Mouse (Mus musculus) CH12.LX (cell line): ENCODE results near the gene Txnip. TPM values are rescaled to one million over a fixed set of nuclear protein-coding genes. Genes with fewer than 3 reads are reported as not detected.

ENCODE experiments used
- DNase-seq: peaks from one replicate; pipeline ENCODE4 v3.0.0-alpha.2; 2013; ENCODE audit errors: extremely low read depth
- H3K27ac ChIP-seq: 2 replicates; pipeline ENCODE4 v1.5.1; 2012; ENCODE audit warnings: low read depth, mild to moderate bottlenecking, control low read depth, moderate library complexity; ENCODE audit not compliant: insufficient read depth
- H3K27me3 ChIP-seq: replicated peaks from 2 replicates; pipeline ENCODE3; 2012; ENCODE audit warnings: inconsistent platforms
- H3K36me3 ChIP-seq, 2 experiments: replicated peaks in 1 of 2; 2 replicates each; pipeline versions ENCODE3 to v1.6.1; 2012; ENCODE audit warnings: inconsistent platforms in 1 of 2, low read length in 1 of 2, mild to moderate bottlenecking in 1 of 2, mixed read lengths in 1 of 2, moderate library complexity in 1 of 2; ENCODE audit not compliant: control insufficient read depth in 1 of 2, insufficient read depth in 1 of 2
- H3K4me1 ChIP-seq, 2 experiments: 2 replicates each; pipeline ENCODE4 v1.6.1; 2012; ENCODE audit warnings: inconsistent platforms in 1 of 2, moderate library complexity in 1 of 2; ENCODE audit not compliant: insufficient read depth in 2 of 2, control insufficient read depth in 1 of 2
- H3K4me2 ChIP-seq: 2 replicates; pipeline ENCODE4 v1.6.1; 2012; ENCODE audit warnings: low read depth, mild to moderate bottlenecking, control low read depth; ENCODE audit not compliant: poor library complexity, insufficient read depth, severe bottlenecking
- H3K4me3 ChIP-seq, 3 experiments: fragments of 150-350 bp in 1 of 3; sonication (generic) in 1 of 3; replicated peaks in 1 of 3; 2 replicates each; pipeline versions ENCODE3 to v1.5.1; 2011 to 2012; ENCODE audit warnings: low read depth in 2 of 3, low read length in 2 of 3, mild to moderate bottlenecking in 2 of 3, moderate library complexity in 2 of 3, control low read depth in 1 of 3, improper control_type of control experiment in 1 of 3, inconsistent platforms in 1 of 3, mixed read lengths in 1 of 3; ENCODE audit not compliant: poor library complexity in 1 of 3
- H3K79me2 ChIP-seq: replicated peaks from 2 replicates; pipeline ENCODE4 v1.6.1; 2012; ENCODE audit warnings: mild to moderate bottlenecking, moderate library complexity; ENCODE audit not compliant: control insufficient read depth, poor library complexity, insufficient read depth, severe bottlenecking; ENCODE audit errors: extremely low read depth
- H3K9ac ChIP-seq: 2 replicates; pipeline ENCODE4 v1.6.1; 2012; ENCODE audit warnings: low read depth, mild to moderate bottlenecking, control low read depth, moderate library complexity; ENCODE audit not compliant: insufficient read depth
- H3K9me3 ChIP-seq: replicated peaks from 2 replicates; pipeline ENCODE3; 2012; ENCODE audit warnings: low read length, inconsistent platforms, mixed read lengths
- BHLHE40 ChIP-seq: IDR thresholded peaks from 2 replicates; pipeline ENCODE4 v1.6.1; 2011; ENCODE audit warnings: mild to moderate bottlenecking, low read depth, low read length, improper control_type of control experiment
- CHD2 ChIP-seq: IDR thresholded peaks from 2 replicates; pipeline ENCODE4 v1.6.1; 2011; ENCODE audit warnings: low read length, improper control_type of control experiment
- CTCF ChIP-seq, 2 experiments: IDR thresholded peaks in 1 of 2; conservative IDR thresholded peaks in 1 of 2; 2 replicates each; pipeline ENCODE4 v1.5.1; 2011 to 2012; ENCODE audit warnings: low read depth in 2 of 2, low read length in 2 of 2, improper control_type of control experiment in 1 of 2, inconsistent platforms in 1 of 2, mild to moderate bottlenecking in 1 of 2, moderate library complexity in 1 of 2
- GABPA ChIP-seq: IDR thresholded peaks from 2 replicates; pipeline ENCODE4 v1.6.1; 2012; ENCODE audit warnings: low read depth, low read length, improper control_type of control experiment, inconsistent platforms; ENCODE audit not compliant: insufficient replicate concordance
- HCFC1 ChIP-seq: IDR thresholded peaks from 2 replicates; pipeline ENCODE4 v1.6.1; 2012; ENCODE audit warnings: low read depth, mild to moderate bottlenecking, inconsistent platforms, low read length, improper control_type of control experiment
- IRF4 ChIP-seq: IDR thresholded peaks from 2 replicates; pipeline ENCODE4 v1.6.1; 2014; ENCODE audit warnings: low read depth, mild to moderate bottlenecking, inconsistent platforms, low read length, improper control_type of control experiment
- JUN ChIP-seq: IDR thresholded peaks from 2 replicates; pipeline ENCODE4 v1.6.1; 2011; ENCODE audit warnings: low read depth, mild to moderate bottlenecking, low read length, improper control_type of control experiment, moderate library complexity; ENCODE audit not compliant: insufficient read depth
- KAT2A ChIP-seq: IDR thresholded peaks from 2 replicates; pipeline ENCODE4 v1.6.1; 2012; ENCODE audit warnings: low read length, improper control_type of control experiment, inconsistent platforms; ENCODE audit not compliant: insufficient replicate concordance
- MAFK ChIP-seq: IDR thresholded peaks from 2 replicates; pipeline ENCODE4 v1.6.1; 2011; ENCODE audit warnings: low read length, improper control_type of control experiment; ENCODE audit not compliant: insufficient replicate concordance
- MAZ ChIP-seq: IDR thresholded peaks from 2 replicates; pipeline ENCODE4 v1.6.1; 2012; ENCODE audit warnings: low read depth, mild to moderate bottlenecking, inconsistent platforms, low read length, improper control_type of control experiment, moderate library complexity
- MEF2A ChIP-seq: IDR thresholded peaks from 2 replicates; pipeline ENCODE4 v1.6.1; 2014; ENCODE audit warnings: low read depth, mild to moderate bottlenecking, inconsistent platforms, low read length, improper control_type of control experiment, borderline replicate concordance
- MXI1 ChIP-seq: IDR thresholded peaks from 2 replicates; pipeline ENCODE4 v1.6.1; 2011; ENCODE audit warnings: mild to moderate bottlenecking, low read depth, low read length, improper control_type of control experiment
- MYC ChIP-seq: IDR thresholded peaks from 2 replicates; pipeline ENCODE4 v1.6.1; 2011; ENCODE audit warnings: low read depth, mild to moderate bottlenecking, improper control_type of control experiment, low read length
- RAD21 ChIP-seq: IDR thresholded peaks from 2 replicates; pipeline ENCODE4 v1.6.1; 2011; ENCODE audit warnings: low read depth, mild to moderate bottlenecking, low read length, improper control_type of control experiment, moderate library complexity
- SIN3A ChIP-seq: IDR thresholded peaks from 2 replicates; pipeline ENCODE4 v1.6.1; 2012; ENCODE audit warnings: low read length, improper control_type of control experiment, inconsistent platforms
- SMC3 ChIP-seq: IDR thresholded peaks from 2 replicates; pipeline ENCODE4 v1.6.1; 2011; ENCODE audit warnings: low read depth, low read length, improper control_type of control experiment
- TBP ChIP-seq: conservative IDR thresholded peaks from 2 replicates; pipeline ENCODE4 v1.6.1; 2011; ENCODE audit warnings: low read depth, low read length, improper control_type of control experiment
- ZC3H11A ChIP-seq: IDR thresholded peaks from 2 replicates; pipeline ENCODE4 v1.6.1; 2012; ENCODE audit warnings: low read depth, mild to moderate bottlenecking, inconsistent platforms, low read length, improper control_type of control experiment
- dilution Hi-C: fragments of 300-500 bp; cut with MboI; formaldehyde crosslinking; loops from 2 replicates; pipeline ENCODE4 v1.14.3; 2020; ENCODE audit warnings: low sequenced_read_pairs; ENCODE audit not compliant: extremely low pct_unique_long_range_greater_than_20kb, extremely low pct_ligation_motif_present
- in situ Hi-C: fragments of 300-500 bp; cut with MboI; formaldehyde crosslinking; loops from 3 replicates; pipeline ENCODE4 v1.14.3; 2019; ENCODE audit warnings: low sequenced_read_pairs, low pct_ligation_motif_present, low pct_unique_long_range_greater_than_20kb, mixed read lengths
- polyA plus RNA-seq: library from polyadenylated mRNA; unstranded; fragments of >175 nt; gene quantifications from 2 replicates; pipeline ENCODE4 v1.2.1, GENCODE M21; 2012; ENCODE audit warnings: low read depth; ENCODE audit not compliant: insufficient read length
- total RNA-seq, 2 experiments: library from RNA; depleted of rRNA; stranded (reverse); fragments of 300-350 nt in 1 of 2; fragments of >200 nt in 1 of 2; gene quantifications; 2 replicates each; pipeline ENCODE4 v1.2.3; 2012 to 2014

The Txnip gene
- total and polyA plus RNA-seq, 3 experiments = 41.8 to 220 (median 76.7) TPM

- H3K36me3 ChIP-seq = no peaks in the 10 kb centered on the region
- no peak for TF ChIP-seq BHLHE40
- no peak for TF ChIP-seq CTCF (conservative IDR thresholded peaks at IDR 0.05 in 1 of 2, IDR thresholded peaks at IDR 0.05 in 1 of 2; ENCODE audit: low read depth in 2 of 2, low read length in 2 of 2)
- H3K9me3 ChIP-seq = no peaks in the 10 kb centered on the region
- in situ Hi-C loops (no loop called here), dilution Hi-C loops (no loop called here)
- DNase-seq = no peak
- H3K27me3 ChIP-seq = no peaks in the 10 kb centered on the region
- H3K79me2 ChIP-seq = no peaks in the 10 kb centered on the region
- H3K4me3 ChIP-seq = no peak overlapping the region
- H3K4me1 ChIP-seq = peaks cover under 1 to 30% of the 10 kb centered on the region in 2 experiments
- H3K4me2 ChIP-seq = no peak overlapping the region
- H3K27ac ChIP-seq = no peak overlapping the region
- no peak overlapping the region for H3K9ac ChIP-seq
These were observed 12.3 kb downstream of the Txnip start for GRCm38 (mm10) chr3:96569966-96570605.

DNA sequence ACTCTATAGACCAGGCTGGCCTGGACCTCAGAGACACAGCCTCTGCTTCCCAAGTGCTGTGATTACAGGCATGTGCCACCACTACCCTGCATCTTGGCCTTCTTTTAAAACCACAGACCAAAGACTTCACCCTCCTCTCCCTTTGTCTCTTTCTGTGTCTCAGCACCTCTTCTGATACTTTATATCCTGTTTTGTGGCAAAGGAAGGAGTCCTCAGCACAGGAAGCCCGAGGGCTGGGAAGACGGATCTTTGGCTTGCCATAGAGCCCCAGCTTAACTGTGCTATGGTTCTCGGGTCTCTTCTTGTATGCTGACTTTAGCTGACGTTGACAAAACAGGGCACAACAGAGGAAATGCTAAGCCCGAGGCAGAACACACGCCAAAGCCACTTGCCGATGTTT, 12.9 kb downstream of the Txnip start:
- H3K9me3 ChIP-seq = no peaks in the 10 kb centered on the region
- H3K4me3 ChIP-seq = no peak overlapping the region
- H3K4me1 ChIP-seq = peaks cover 6 to 34% of the 10 kb centered on the region in 2 experiments
- H3K79me2 ChIP-seq = no peaks in the 10 kb centered on the region
- H3K9ac ChIP-seq = no peak overlapping the region
- no peak for DNase-seq
- no peak overlapping the region for H3K4me2 ChIP-seq
- no peaks in the 10 kb centered on the region for H3K36me3 ChIP-seq
- no peaks in the 10 kb centered on the region for H3K27me3 ChIP-seq
- in situ Hi-C loops = no loop called here
- no peak overlapping the region for H3K27ac ChIP-seq
- TF ChIP-seq MXI1 (no peak), CHD2 (no peak), TBP (no peak), JUN (no peak), HCFC1 (no peak), GABPA (no peak), ZC3H11A (no peak), MAFK (no peak), SIN3A (no peak), RAD21 (no peak), SMC3 (no peak), CTCF (conservative IDR thresholded peaks at IDR 0.05 in 1 of 2, IDR thresholded peaks at IDR 0.05 in 1 of 2; ENCODE audit: low read depth in 2 of 2, low read length in 2 of 2) (no peak), MAZ (no peak), MYC (no peak), KAT2A (no peak), MEF2A (no peak), IRF4 (no peak)
- TF ChIP-seq, all 38 proteins: peak for 0
- dilution Hi-C loops = no loop called here
